Mouse (Mus musculus): ENCODE measurements at regions not wholly inside any gene's neighbourhood (a gene's known extent, or its start where the extent isn't known, plus 50 kb on each side); places are given as distances from the start of the nearest gene placed in this dataset.

DNA sequence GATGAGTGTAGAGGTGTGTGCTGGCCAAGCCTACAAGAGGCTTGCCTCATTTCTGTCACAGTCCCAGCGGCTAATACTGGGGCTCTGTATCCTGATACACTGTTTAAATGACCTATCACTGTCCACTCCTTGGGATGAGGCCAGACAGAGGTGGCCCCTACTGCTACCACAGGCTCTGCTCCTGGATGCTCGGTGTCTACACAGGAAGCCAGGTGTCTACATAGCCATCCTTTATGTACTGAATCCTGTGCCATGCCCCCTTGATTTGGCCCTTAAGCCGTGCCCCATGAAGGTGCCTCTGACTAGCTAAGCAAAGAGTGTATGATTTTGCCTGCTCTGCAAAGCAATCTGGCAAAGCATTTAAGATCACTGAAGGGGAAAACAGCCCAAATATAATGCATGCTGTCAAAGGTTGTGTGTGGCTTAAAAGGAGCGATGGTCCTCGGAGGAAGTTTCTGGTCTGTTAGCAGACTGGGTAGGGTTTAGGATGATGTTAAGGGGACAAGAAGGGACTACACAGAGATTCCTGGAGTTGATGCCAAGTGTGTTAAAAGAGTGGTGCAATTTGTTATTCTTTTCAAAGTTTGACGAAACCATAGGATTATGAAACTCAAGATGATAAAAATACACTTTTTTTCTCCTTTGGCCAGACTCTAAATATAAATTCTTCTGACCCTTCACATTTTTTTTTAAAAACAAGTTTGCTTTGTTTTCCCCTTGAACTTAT lies 104.2 kb downstream of the E030025P04Rik start:
- no peak for DNase-seq (ENCODE audit: low spot score)

DNA sequence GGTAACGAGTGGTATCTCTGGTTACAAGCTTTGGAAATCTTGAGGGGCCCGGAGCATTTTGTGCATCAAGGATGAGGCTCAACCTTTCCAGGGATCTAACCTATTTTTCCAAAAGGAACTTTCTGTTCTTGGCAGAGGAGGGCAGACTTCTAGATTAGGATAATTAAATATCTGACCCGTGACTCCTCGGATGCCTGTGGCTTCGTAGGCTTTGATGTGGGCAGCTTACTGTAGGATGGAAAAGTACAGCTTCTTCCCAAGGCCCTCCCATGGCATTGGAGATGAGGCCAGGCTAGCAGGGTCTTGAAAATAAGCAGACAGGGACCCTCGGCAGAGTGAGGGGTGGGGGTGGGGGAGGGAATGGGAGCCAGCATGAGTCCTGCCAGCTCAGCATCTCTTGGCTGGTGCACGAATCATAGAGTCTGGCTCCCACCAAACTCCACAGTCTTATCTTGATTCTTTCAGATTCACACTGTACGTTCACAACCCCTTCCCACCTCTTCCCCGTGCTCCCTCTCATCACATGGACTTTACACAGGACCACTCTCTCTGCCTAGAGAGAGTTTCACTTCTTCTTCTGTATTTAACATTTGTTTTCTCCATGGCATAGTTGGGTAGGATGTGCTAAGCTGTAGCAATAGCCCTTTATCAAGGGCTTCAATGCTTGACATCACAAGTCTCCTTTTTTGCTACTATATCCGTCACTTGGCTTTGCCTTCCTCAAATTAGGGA lies 104.9 kb downstream of the E030025P04Rik start:
- DNase-seq (ENCODE audit: low spot score) = peak; percentile 85

DNA sequence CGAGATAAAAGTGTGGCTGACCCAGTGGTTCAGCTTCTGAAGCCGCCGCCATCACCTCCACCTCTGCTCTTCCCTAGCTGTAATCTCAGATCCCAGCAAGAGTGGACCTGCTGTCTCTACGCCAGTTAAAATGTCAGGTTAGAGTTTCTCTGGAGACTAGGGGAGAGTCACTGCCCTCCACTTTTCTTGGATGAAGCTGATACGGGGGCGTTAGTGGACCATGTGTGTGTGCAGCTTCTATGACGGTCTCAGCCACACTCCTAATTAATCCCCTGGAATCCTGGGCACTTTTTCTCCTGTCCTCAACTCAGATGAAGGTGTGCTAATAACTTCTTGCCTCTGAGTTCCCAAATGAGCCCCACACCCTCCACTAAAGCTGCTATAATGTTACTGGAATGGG lies 106.0 kb downstream of the E030025P04Rik start:
- no peak for DNase-seq (ENCODE audit: low spot score)

DNA sequence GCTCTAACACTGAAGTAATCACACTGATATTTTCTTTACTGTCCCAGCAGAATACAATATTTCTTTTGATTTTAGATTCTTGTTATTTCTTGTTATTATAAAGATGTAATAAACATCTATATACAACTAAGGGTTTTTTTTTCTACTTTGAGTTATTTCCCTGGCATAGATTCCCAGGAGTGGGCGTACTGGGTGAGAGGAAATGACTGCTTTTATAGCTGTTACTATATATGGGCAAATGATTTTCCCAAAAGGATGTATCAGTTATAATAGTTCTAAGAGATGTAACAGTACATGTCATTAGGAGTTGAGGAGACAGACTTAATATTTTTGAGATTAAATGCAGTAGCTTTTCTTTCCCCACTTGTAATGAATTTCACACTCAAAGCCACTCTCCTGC lies 109.6 kb downstream of the E030025P04Rik start:
- no peak for DNase-seq (ENCODE audit: low spot score)

DNA sequence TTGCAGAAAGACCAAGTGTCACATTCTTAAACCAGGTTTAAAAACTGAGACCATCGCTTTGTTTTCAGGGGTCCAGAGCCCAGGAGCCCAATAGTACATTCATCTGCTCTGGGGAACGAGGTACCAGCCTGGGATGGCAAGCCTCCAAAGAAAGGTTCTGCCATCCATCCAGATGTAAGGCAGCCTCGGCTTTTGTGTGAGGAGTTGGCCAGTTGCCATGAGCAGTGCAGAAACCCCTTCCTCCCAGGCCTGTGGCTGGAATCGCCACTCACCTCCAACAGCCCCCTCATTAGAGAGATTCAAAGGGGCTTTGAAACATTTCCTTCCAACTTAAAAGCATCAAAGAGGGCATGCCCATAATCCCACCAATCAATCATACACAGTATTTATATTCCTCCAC lies 110.1 kb downstream of the E030025P04Rik start:
- no peak for DNase-seq (ENCODE audit: low spot score)

DNA sequence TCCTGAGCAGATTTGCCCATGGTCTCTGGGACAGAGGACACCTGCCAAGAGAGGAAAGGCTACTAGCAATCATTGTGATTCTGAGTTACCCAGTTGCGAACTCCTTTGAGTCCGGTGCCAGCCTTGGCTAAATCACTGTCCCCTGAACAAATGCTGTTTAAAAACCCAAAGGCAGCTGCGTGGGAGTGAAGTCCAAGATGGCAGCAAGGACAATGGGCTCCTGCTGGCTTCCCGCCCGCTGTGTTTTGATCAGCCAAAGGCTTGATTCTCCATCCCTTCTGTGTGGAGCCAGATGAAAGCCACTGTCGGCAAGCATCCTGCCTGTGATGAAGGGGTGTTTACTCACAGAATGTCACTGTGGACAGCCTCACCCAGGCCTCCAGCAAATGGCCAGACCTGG lies 111.4 kb downstream of the E030025P04Rik start:
- DNase-seq (ENCODE audit: low spot score) = no peak

DNA sequence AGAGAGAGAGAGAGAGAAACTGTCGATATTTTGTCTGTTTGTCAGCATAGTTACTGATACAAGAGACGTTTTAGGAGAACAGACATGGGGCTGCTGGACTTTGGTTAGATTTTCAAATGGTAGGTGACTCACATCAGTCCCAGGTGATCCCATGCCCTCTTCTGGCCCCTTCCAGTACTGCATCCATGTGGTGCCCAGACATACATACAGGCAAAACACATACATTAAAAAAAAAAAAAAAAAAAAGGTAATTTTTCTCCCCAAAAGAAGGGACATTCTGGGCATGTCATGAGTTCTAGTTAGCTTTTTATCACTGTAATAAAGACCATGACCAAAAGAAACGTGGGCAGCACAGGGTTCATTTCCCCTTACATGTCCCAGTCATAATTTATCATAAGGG lies 110.3 kb downstream of the Axin2 start:
- DNase-seq (ENCODE audit: low spot score) = no peak

DNA sequence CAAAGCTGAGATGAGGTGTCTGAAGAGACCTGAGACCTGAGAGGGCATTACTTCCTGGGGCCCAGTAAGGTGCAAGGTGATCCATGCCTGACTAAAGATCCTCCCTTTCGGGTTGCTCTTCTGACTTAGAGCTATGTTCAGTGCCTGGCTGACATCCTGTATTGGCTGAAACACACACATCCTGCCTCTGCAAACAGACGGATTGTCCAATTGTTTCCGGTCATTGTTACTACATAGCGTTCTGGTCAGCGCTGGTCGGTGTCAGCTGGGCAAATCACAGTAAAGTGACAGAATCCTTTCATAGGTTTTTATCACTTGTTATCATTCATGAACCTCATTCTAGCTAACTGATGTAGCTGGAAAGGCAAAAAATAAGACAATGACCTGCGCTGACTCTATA lies 109.7 kb downstream of the Axin2 start:
- DNase-seq (ENCODE audit: low spot score) = no peak

DNA sequence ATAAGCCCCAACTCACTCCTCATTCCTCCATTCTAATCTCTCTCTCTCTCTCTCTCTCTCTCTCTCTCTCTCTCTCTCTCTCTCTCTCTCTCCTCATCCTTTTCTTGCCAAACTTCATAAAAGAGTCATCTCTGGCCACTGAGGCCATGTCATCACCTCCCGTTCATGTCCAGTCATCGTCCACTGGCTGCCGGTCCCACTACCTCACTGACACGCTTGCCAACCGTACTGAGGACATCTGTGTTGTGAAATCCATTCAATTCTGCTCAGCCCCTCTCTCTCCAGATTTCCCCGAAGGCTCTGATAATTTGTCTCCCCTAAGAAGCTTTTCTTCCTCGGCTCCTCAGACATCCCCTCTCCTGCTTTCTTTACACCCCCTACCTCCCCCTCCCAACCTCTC lies 94.7 kb downstream of the Axin2 start:
- DNase-seq (ENCODE audit: low spot score) = no peak

DNA sequence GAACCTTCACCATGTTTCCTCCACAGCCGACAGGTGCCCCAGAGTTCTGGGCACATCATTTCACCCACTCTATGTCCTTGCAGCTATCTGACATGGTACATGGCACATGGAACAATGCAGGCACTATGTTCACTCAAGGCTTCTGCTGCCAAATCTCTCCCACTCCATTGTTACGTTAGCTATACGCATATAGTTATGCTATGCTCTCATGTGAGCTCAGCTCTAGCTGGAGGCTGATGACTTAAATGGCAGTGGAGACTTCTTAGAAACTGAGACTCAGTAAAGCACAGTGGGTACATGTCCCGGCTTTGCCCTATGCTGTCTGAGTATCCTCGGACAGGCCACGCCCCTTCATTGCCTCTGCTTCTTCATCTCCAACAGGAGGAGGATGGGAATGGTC lies 91.0 kb downstream of the Axin2 start:
- DNase-seq (ENCODE audit: low spot score) = no peak

DNA sequence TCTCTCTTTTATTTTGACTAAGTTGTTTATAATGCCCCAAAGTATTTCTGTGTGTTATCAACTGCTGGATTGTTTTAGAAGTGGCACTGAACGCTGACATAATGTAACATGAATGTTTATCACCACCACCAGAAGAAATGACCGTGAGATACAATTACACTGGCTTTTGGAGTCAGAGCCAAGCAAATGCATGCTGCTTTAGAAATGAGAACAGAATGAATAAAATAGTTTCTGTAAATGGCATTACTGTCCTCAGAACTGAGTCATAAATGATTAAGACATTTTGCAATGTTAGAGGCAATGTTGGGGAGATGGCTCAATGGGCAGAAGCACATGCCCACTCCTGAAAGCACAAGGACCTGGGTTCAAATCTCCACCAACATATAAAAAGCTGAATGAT lies 88.7 kb downstream of the Axin2 start:
- DNase-seq (ENCODE audit: low spot score) = no peak

DNA sequence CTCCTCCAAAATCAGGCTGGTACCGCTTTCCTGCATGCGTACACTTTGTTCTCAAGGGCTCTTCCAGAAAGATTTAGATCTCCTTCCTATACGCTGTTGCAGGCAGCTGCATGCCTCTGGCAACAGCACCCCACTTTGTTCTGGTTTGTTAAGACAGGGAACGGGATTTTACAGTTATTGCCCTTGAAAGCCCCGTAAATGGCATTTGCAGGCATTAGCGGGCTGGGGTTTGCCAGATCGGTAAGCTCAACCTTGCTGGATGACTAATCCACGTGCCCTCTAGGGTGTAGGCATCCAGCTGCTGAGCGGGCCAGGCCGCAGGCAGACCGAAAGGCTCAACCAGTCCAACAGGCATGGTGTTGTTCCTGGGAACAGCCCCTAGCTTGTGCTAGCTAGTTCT lies 85.5 kb downstream of the Axin2 start:
- DNase-seq (ENCODE audit: low spot score) = no peak

Data from ovary, adult 18-20 months (tissue).